ENCODE assay signal across 9 mouse cellular contexts in the genomic region with DNA sequence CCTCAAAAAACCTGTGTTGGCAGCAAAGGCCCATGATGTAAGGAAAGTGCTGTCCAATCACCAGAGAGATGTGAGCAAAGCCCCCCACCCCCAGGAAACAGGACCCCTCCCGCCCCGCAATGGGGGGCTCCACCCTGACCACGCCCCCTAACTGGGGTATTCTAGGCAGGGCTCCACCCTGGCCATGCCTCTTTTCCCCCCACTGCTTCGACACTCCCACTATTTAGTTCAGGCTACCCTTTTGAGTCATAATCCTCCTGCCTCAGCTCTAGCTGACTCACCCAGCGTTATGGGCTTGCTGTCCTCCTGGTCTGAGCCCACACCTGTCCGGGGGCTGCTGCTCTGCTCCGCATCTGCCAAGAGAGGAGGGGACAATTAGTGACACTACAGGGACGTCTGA. TPM values are rescaled to one million over a fixed set of nuclear protein-coding genes. Genes with fewer than 3 reads are reported as not detected.
A peak's percentile ranks its signal among the peaks of the same experiment; 100 is the strongest.
DNase-seq lines count a peak whose midpoint lies in the region; ATAC-seq and TF ChIP-seq lines count a peak whose summit lies in the region.
"Had no signal": no experiment of that assay in that cellular context is flagged by ENCODE, and none has a peak within 500 bp of the region (broad histone marks: within the 10 kb centered on the region; RNA-seq: fewer than 3 reads in every experiment).

No protein-coding gene starts in this region.

- no peak for TF ChIP-seq RAD21 in CH12.LX (IDR thresholded peaks at IDR 0.05; ENCODE audit: low read depth, low read length)

- peak overlapping the region; percentile 24; the same call in 1 of the 2 replicates for H3K4me2 ChIP-seq in heart, embryonic 16.5 days (ENCODE audit: low read depth, low read length)
- H3K4me2 ChIP-seq in CH12.LX (ENCODE audit: insufficient read depth, low read depth, poor library complexity, severe bottlenecking): no peak overlapping the region
- H3K4me2 ChIP-seq in embryonic facial prominence, embryonic 12.5 days (replicated peaks): no peak overlapping the region; the same call in 1 of the 2 replicates

- no peak overlapping the region; the same call in 1 of the 2 replicates for H3K4me3 ChIP-seq in heart, embryonic 16.5 days (ENCODE audit: low read length)
- peak overlapping the region in 1 of 3 experiments; percentile 18 for H3K4me3 ChIP-seq in CH12.LX (replicated peaks in 1 of 3; ENCODE audit: low read depth in 2 of 3, low read length in 2 of 3, poor library complexity in 1 of 3)
- H3K4me3 ChIP-seq in embryonic facial prominence, embryonic 12.5 days: no peak overlapping the region

- no peak for TF ChIP-seq EP300 in CH12.LX (IDR thresholded peaks at IDR 0.05; ENCODE audit: low read length)

- H3K79me2 ChIP-seq in CH12.LX (replicated peaks; ENCODE audit: control insufficient read depth, extremely low read depth, insufficient read depth, poor library complexity, severe bottlenecking): 0 out of 2 replicates have a peak, but pooled peaks cover 5% of the 10 kb centered on the region

- in situ Hi-C loops in CH12.LX (cut with MboI; ENCODE audit: low pct_ligation_motif_present, low pct_unique_long_range_greater_than_20kb, low sequenced_read_pairs): loop anchor here (5.0 kb wide), 1 partner anchor 33 kb away; no protein-coding TSS in a partner anchor

- TF ChIP-seq POLR2A in CH12.LX (IDR thresholded peaks at IDR 0.05; ENCODE audit: low read depth, low read length): no peak

- H3K9ac ChIP-seq in heart, embryonic 16.5 days (ENCODE audit: low read length): 0 out of 2 replicates have a peak overlapping the region, but pooled peaks have one; percentile 18
- no peak overlapping the region for H3K9ac ChIP-seq in CH12.LX (ENCODE audit: insufficient read depth, low read depth)
- no peak overlapping the region for H3K9ac ChIP-seq in embryonic facial prominence, embryonic 12.5 days
- H3K9ac ChIP-seq: forebrain, postnatal 0 days had no signal

- peak overlapping the region; percentile 100 for H3K27ac ChIP-seq in heart, embryonic 16.5 days (ENCODE audit: low read length)
- H3K27ac ChIP-seq in CH12.LX (ENCODE audit: insufficient read depth, low read depth): peak overlapping the region; percentile 42; the same call in 1 of the 2 replicates
- H3K27ac ChIP-seq in embryonic facial prominence, embryonic 12.5 days: 0 out of 2 replicates have a peak overlapping the region, but pooled peaks have one; percentile 42

- DNase-seq in heart, adult 8-10 months (ENCODE audit: low spot score): no peak
- DNase-seq in CH12.LX (ENCODE audit: extremely low read depth) (peak; percentile 66), liver (peak; percentile 53)
- no peak for DNase-seq in frontal cortex, adult 2 months (ENCODE audit: extremely low spot score in 1 of 2, low spot score in 1 of 2)
- DNase-seq in retina, embryonic 14.5 days (ENCODE audit: low spot score): no peak
- DNase-seq: forebrain, postnatal 0 days had no signal

- no peaks in the 10 kb centered on the region for H3K27me3 ChIP-seq in heart, embryonic 16.5 days (ENCODE audit: control insufficient read depth, insufficient read depth, low read length)
- H3K27me3 ChIP-seq in CH12.LX (replicated peaks): no peaks in the 10 kb centered on the region
- H3K27me3 ChIP-seq in embryonic facial prominence, embryonic 12.5 days: peaks cover 27% of the 10 kb centered on the region

- H3K4me1 ChIP-seq in heart, embryonic 16.5 days (ENCODE audit: control insufficient read depth, insufficient read depth, low read length): peaks cover 81% of the 10 kb centered on the region
- peaks cover 64 to 84% of the 10 kb centered on the region in 2 experiments for H3K4me1 ChIP-seq in CH12.LX (ENCODE audit: control insufficient read depth in 1 of 2, insufficient read depth in 2 of 2)
- H3K4me1 ChIP-seq in embryonic facial prominence, embryonic 12.5 days: peaks cover 74% of the 10 kb centered on the region

- peaks cover 21% of the 10 kb centered on the region for H3K36me3 ChIP-seq in heart, embryonic 16.5 days (ENCODE audit: control insufficient read depth, insufficient read depth)
- peaks cover 47 to 60% of the 10 kb centered on the region in 2 experiments for H3K36me3 ChIP-seq in CH12.LX (replicated peaks in 1 of 2; ENCODE audit: control insufficient read depth in 1 of 2, insufficient read depth in 1 of 2, low read length in 1 of 2)
- peaks cover 32% of the 10 kb centered on the region for H3K36me3 ChIP-seq in embryonic facial prominence, embryonic 12.5 days

- no peaks in the 10 kb centered on the region for H3K9me3 ChIP-seq in heart, embryonic 16.5 days (replicated peaks; ENCODE audit: control insufficient read depth, low read length)
- no peaks in the 10 kb centered on the region for H3K9me3 ChIP-seq in CH12.LX (replicated peaks; ENCODE audit: low read length)
- H3K9me3 ChIP-seq in embryonic facial prominence, embryonic 12.5 days: no peaks in the 10 kb centered on the region

- 37% methylated on average over 8 of the region's 8 CpGs for WGBS in heart, embryonic 16.5 days
- 16% methylated on average over 8 of the region's 8 CpGs for WGBS in embryonic facial prominence, embryonic 12.5 days

- ATAC-seq in heart, embryonic 16.5 days (replicated peaks; ENCODE audit: extremely low read depth, insufficient read depth, low FRiP score): no peak
- no peak for ATAC-seq in embryonic facial prominence, embryonic 12.5 days (ENCODE audit: insufficient number of reproducible peaks, insufficient read depth, low FRiP score, low TSS enrichment)
- ATAC-seq in granulocyte monocyte progenitor cell, adult 5-6 weeks (replicated peaks; ENCODE audit: poor library complexity, severe bottlenecking): no peak

- dilution Hi-C loops in CH12.LX (cut with MboI; ENCODE audit: extremely low pct_ligation_motif_present, extremely low pct_unique_long_range_greater_than_20kb, low sequenced_read_pairs): no loop called here

- TF ChIP-seq CTCF in CH12.LX (conservative IDR thresholded peaks at IDR 0.05 in 1 of 2, IDR thresholded peaks at IDR 0.05 in 1 of 2; ENCODE audit: low read depth in 2 of 2, low read length in 2 of 2): no peak

RNA-seq across cellular contexts. Expression of a gene that starts 16.5 kb away (rescaled TPM):
- polyA plus RNA-seq in heart, embryonic 16.5 days (2015; fragmentation: Nextera tagmentation; extraction: Ambion mirVana): 5.0 and 9.2 TPM in 2 replicates
- 1 to 10 TPM; 1.4 to 2.4 (median 1.9) TPM for total RNA-seq in heart, adult 8-10 months (2022)
- total RNA-seq in CH12.LX (2012; rRNA removed) (0.13 and 0.34 TPM in 2 replicates), CH12.LX (2014; rRNA removed) (not detected in 2 replicates)
- 0.64 TPM in 1 of 2 replicates, not detected in the other for polyA plus RNA-seq in CH12.LX (2012; ENCODE audit: insufficient read length, low read depth)
- polyA plus RNA-seq in embryonic facial prominence, embryonic 12.5 days (2016; fragmentation: Nextera tagmentation; extraction: Ambion mirVana): 3.1 and 3.4 TPM in 2 replicates
- polyA plus RNA-seq in frontal cortex, adult 2 months (2012; rRNA removed): 3.6 and 4.5 TPM in 2 replicates
- total RNA-seq in granulocyte monocyte progenitor cell, adult 5-6 weeks (2014; fragmentation: Nextera tagmentation): 37.5 and 43.6 TPM in 2 replicates
- total RNA-seq in granulocyte monocyte progenitor cell, adult 5-6 weeks (2017): 11.5 and 13.3 TPM in 2 replicates

RNA-seq across cellular contexts. Expression of a gene that starts 20.5 kb away (rescaled TPM):
- polyA plus RNA-seq in heart, embryonic 16.5 days (2015; fragmentation: Nextera tagmentation; extraction: Ambion mirVana): 0.55 and 0.83 TPM in 2 replicates
- under 1 TPM in 2 of 4 experiments, not detected in 2; 0.50 to 0.72 TPM for total RNA-seq in heart, adult 8-10 months (2022)
- total RNA-seq in CH12.LX (2012; rRNA removed) (0.29 and 1.1 TPM in 2 replicates), CH12.LX (2014; rRNA removed) (0.65 and 0.98 TPM in 2 replicates)
- polyA plus RNA-seq in CH12.LX (2012; ENCODE audit: insufficient read length, low read depth): 0.46 and 1.2 TPM in 2 replicates
- polyA plus RNA-seq in embryonic facial prominence, embryonic 12.5 days (2016; fragmentation: Nextera tagmentation; extraction: Ambion mirVana): 2.0 and 3.8 TPM in 2 replicates
- polyA plus RNA-seq in frontal cortex, adult 2 months (2012; rRNA removed): 7.4 and 10.1 TPM in 2 replicates
- total RNA-seq in granulocyte monocyte progenitor cell, adult 5-6 weeks (2014; fragmentation: Nextera tagmentation): 2.2 TPM in 1 of 2 replicates, not detected in the other
- total RNA-seq in granulocyte monocyte progenitor cell, adult 5-6 weeks (2017): not detected in 2 replicates

RNA-seq across cellular contexts. Expression of a gene that starts 25.1 kb away (rescaled TPM):
- polyA plus RNA-seq in heart, embryonic 16.5 days (2015; fragmentation: Nextera tagmentation; extraction: Ambion mirVana): 2.1 and 2.6 TPM in 2 replicates
- 1 to 10 TPM in 2 of 4 experiments, under 1 TPM in 2; 0.73 to 1.3 (median 1.0) TPM for total RNA-seq in heart, adult 8-10 months (2022)
- 1.2 and 1.5 TPM in 2 replicates for total RNA-seq in CH12.LX (2012; rRNA removed)
- total RNA-seq in CH12.LX (2014; rRNA removed): 0.96 and 1.0 TPM in 2 replicates
- polyA plus RNA-seq in CH12.LX (2012; ENCODE audit: insufficient read length, low read depth): 3.2 and 3.4 TPM in 2 replicates
- 2.9 and 4.1 TPM in 2 replicates for polyA plus RNA-seq in embryonic facial prominence, embryonic 12.5 days (2016; fragmentation: Nextera tagmentation; extraction: Ambion mirVana)
- polyA plus RNA-seq in frontal cortex, adult 2 months (2012; rRNA removed): 6.9 and 8.9 TPM in 2 replicates
- 4.0 TPM in 1 of 2 replicates, not detected in the other for total RNA-seq in granulocyte monocyte progenitor cell, adult 5-6 weeks (2014; fragmentation: Nextera tagmentation)
- total RNA-seq in granulocyte monocyte progenitor cell, adult 5-6 weeks (2017): 0.30 TPM in 1 of 2 replicates, not detected in the other

RNA-seq across cellular contexts. Expression of a gene that starts 25.1 kb away (rescaled TPM):
- 83.4 and 86.2 TPM in 2 replicates for polyA plus RNA-seq in heart, embryonic 16.5 days (2015; fragmentation: Nextera tagmentation; extraction: Ambion mirVana)
- total RNA-seq in heart, adult 8-10 months (2022): 10 to 100 TPM; 49.1 to 55.0 (median 53.8) TPM
- total RNA-seq in CH12.LX (2012; rRNA removed): 131 and 143 TPM in 2 replicates
- total RNA-seq in CH12.LX (2014; rRNA removed): 81.7 and 83.0 TPM in 2 replicates
- 78.2 and 93.5 TPM in 2 replicates for polyA plus RNA-seq in CH12.LX (2012; ENCODE audit: insufficient read length, low read depth)
- 73.6 and 77.0 TPM in 2 replicates for polyA plus RNA-seq in embryonic facial prominence, embryonic 12.5 days (2016; fragmentation: Nextera tagmentation; extraction: Ambion mirVana)
- polyA plus RNA-seq in frontal cortex, adult 2 months (2012; rRNA removed): 92.2 and 105 TPM in 2 replicates
- 12.2 and 34.9 TPM in 2 replicates for total RNA-seq in granulocyte monocyte progenitor cell, adult 5-6 weeks (2014; fragmentation: Nextera tagmentation)
- total RNA-seq in granulocyte monocyte progenitor cell, adult 5-6 weeks (2017): 41.8 and 46.2 TPM in 2 replicates

RNA-seq across cellular contexts. Expression of a gene that starts 31.0 kb away (rescaled TPM):
- 74.6 and 82.8 TPM in 2 replicates for polyA plus RNA-seq in heart, embryonic 16.5 days (2015; fragmentation: Nextera tagmentation; extraction: Ambion mirVana)
- 10 to 100 TPM; 25.9 to 39.0 (median 32.2) TPM for total RNA-seq in heart, adult 8-10 months (2022)
- total RNA-seq in CH12.LX (2012; rRNA removed) (38.8 and 44.5 TPM in 2 replicates), CH12.LX (2014; rRNA removed) (29.5 and 33.1 TPM in 2 replicates)
- polyA plus RNA-seq in CH12.LX (2012; ENCODE audit: insufficient read length, low read depth): 67.7 and 75.4 TPM in 2 replicates
- 140 and 143 TPM in 2 replicates for polyA plus RNA-seq in embryonic facial prominence, embryonic 12.5 days (2016; fragmentation: Nextera tagmentation; extraction: Ambion mirVana)
- 66.9 and 71.6 TPM in 2 replicates for polyA plus RNA-seq in frontal cortex, adult 2 months (2012; rRNA removed)
- total RNA-seq in granulocyte monocyte progenitor cell, adult 5-6 weeks (2014; fragmentation: Nextera tagmentation): 14.8 and 17.0 TPM in 2 replicates
- 13.5 and 15.3 TPM in 2 replicates for total RNA-seq in granulocyte monocyte progenitor cell, adult 5-6 weeks (2017)

Comparison
In these comparisons a context has a peak if more than half of its experiments do, and no peak if none do; other contexts are left out.
1. H3K27ac ChIP-seq: peak in every context shown above with its lines; median percentile 100 in heart, embryonic 16.5 days; 42 in CH12.LX; 42 in embryonic facial prominence, embryonic 12.5 days.
2. DNase-seq: peak in CH12.LX (single experiment) and liver (single experiment); none in heart, adult 8-10 months (single experiment), frontal cortex, adult 2 months (0 of 2) and retina, embryonic 14.5 days (single experiment).